Mouse (Mus musculus) olfactory bulb, adult 2 months (tissue): ENCODE results near the gene Cd3eap.

Experiments used
- CTCF ChIP-seq: fragments of 200-500 bp; IDR thresholded peaks from 2 replicates; pipeline ENCODE4 v1.5.1; 2012; ENCODE audit warnings: low read depth, mild to moderate bottlenecking, low read length, moderate library complexity; ENCODE audit not compliant: insufficient read depth
- POLR2A ChIP-seq: fragments of 200-500 bp; IDR thresholded peaks from 2 replicates; pipeline ENCODE4 v1.6.1; 2012; ENCODE audit warnings: mild to moderate bottlenecking, low read depth, low read length, moderate library complexity; ENCODE audit not compliant: insufficient read depth

DNA sequence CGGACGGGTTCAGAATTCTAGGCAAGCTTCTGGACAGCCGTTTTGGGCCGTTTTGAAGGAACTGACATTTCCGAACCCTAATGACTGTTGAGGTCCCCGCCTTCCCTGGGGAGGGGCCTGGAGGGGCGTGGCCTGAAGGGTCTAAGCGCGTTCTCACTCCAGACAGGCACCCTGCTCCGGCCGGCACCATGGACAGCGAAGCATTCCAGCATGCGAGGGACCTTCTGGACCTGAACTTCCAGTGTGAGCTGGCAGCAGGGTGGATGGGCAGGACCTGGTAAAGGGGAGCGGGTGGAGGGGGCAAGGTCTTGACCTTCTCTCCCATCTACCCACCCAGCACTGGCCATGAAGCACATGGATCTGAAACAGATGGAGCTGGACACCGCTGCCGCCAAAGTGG is 9.1 kb upstream of the Cd3eap start:
- TF ChIP-seq POLR2A (no peak), CTCF (no peak)
